Mouse (Mus musculus) heart, adult 2 months (tissue): ENCODE results near the gene Atf3. TPM values are rescaled to one million over a fixed set of nuclear protein-coding genes. Genes with fewer than 3 reads are reported as not detected.

Experiments used
- DNase-seq, 2 experiments: peaks; one replicate each; pipeline ENCODE4 v3.0.0; 2021
- H3K27ac ChIP-seq: fragments of 200-600 bp; 2 replicates; pipeline ENCODE4 v1.8.1; 2022
- H3K27me3 ChIP-seq: fragments of 200-500 bp; 2 replicates; pipeline ENCODE4 v1.6.1; 2012; ENCODE audit warnings: mild to moderate bottlenecking, low read length, inconsistent platforms, mixed read lengths; ENCODE audit not compliant: control insufficient read depth, insufficient read depth
- H3K36me3 ChIP-seq: fragments of 200-500 bp; 2 replicates; pipeline ENCODE4 v1.6.1; 2012; ENCODE audit warnings: low read length, inconsistent platforms; ENCODE audit not compliant: control insufficient read depth, insufficient read depth
- H3K4me1 ChIP-seq: fragments of 200-500 bp; 2 replicates; pipeline ENCODE4 v1.6.1; 2011; ENCODE audit warnings: low read length; ENCODE audit not compliant: control insufficient read depth, insufficient read depth
- H3K4me3 ChIP-seq: fragments of 200-600 bp; 2 replicates; pipeline ENCODE4 v1.8.1; 2022
- H3K79me2 ChIP-seq: fragments of 200-500 bp; replicated peaks from 2 replicates; pipeline ENCODE4 v1.6.1; 2012; ENCODE audit warnings: mild to moderate bottlenecking, inconsistent platforms, low read length, moderate library complexity, mixed read lengths; ENCODE audit not compliant: control insufficient read depth, insufficient read depth
- H3K9ac ChIP-seq: fragments of 200-500 bp; 2 replicates; pipeline ENCODE4 v1.6.1; 2012; ENCODE audit warnings: low read depth, mild to moderate bottlenecking, control low read depth, inconsistent platforms, low read length, mixed read lengths
- CTCF ChIP-seq: fragments of 200-600 bp; IDR thresholded peaks from 2 replicates; pipeline ENCODE4 v1.8.1; 2022; ENCODE audit warnings: antibody characterized with exemption, mild to moderate bottlenecking, moderate library complexity
- EP300 ChIP-seq: fragments of 200-500 bp; IDR thresholded peaks from 2 replicates; pipeline ENCODE4 v1.6.1; 2011; ENCODE audit warnings: low read depth, low read length, control low read depth; ENCODE audit not compliant: insufficient read depth
- POLR2A ChIP-seq: fragments of 200-500 bp; IDR thresholded peaks from 2 replicates; pipeline ENCODE4 v1.6.1; 2011; ENCODE audit warnings: mild to moderate bottlenecking, low read depth, low read length, control low read depth; ENCODE audit not compliant: insufficient read depth
- WGBS: fragments of 180-500 bp; shearing (Covaris S2); methylation state at CpG from one replicate; pipeline ENCODE4 v1.1.7; 2018; 5-methylcytosine and 5-hydroxymethylcytosine counted together
- intact Hi-C: fragments of 180-260 bp; cut with DNase I; formaldehyde crosslinking; loops from one replicate; pipeline ENCODE4 v1.15.1; 2025
- polyA plus RNA-seq: library from polyadenylated mRNA; depleted of rRNA; stranded (reverse); fragments of >200 nt; gene quantifications from 2 replicates; pipeline ENCODE4 v1.2.3, GENCODE M21; 2012
- total RNA-seq, 2 experiments: library from RNA; stranded (reverse); gene quantifications; 2 replicates each; pipeline ENCODE4 v1.2.3; 2021

Gene Atf3
- total and polyA plus RNA-seq, 3 experiments, result 3.6 to 11.5 (median 11.0) TPM

- Histone ChIP-seq H3K27ac (peak overlapping the region; percentile 93), H3K4me1 (peaks cover 8% of the 10 kb centered on the region), H3K9ac (peak overlapping the region; percentile 86), H3K27me3 (no peaks in the 10 kb centered on the region), H3K79me2 (no peaks in the 10 kb centered on the region), H3K4me3 (peak overlapping the region; percentile 73), H3K36me3 (no peaks in the 10 kb centered on the region)
- intact Hi-C loops, result loop anchor here (1.0 to 10.0 kb wide), 2 partner anchors 42 to 170 kb away; no protein-coding TSS in a partner anchor
- TF ChIP-seq CTCF (peak; percentile 36), EP300 (no peak), POLR2A (no peak)
- DNase-seq, result peak in 1 of 2 experiments; percentile 44
- WGBS, result 33% methylated on average over 9 of the region's 9 CpGs
Observed at GRCm38 (mm10) chr1:191224981-191225703, 7.3 kb upstream of the Atf3 start.

GRCm38 (mm10) chr1:191224302-191224980 is 6.6 kb upstream of the Atf3 start:
- under 1% methylated on average over 57 of the region's 57 CpGs for WGBS
- TF ChIP-seq EP300, result peak; percentile 77; the same call in 1 of the 2 replicates
- peak; percentile 77 for TF ChIP-seq POLR2A
- no peak for TF ChIP-seq CTCF
- H3K4me1 ChIP-seq, result peaks cover 8% of the 10 kb centered on the region
- H3K9ac ChIP-seq, result peak overlapping the region; percentile 86
- H3K4me3 ChIP-seq, result peak overlapping the region; percentile 73
- no peaks in the 10 kb centered on the region for H3K79me2 ChIP-seq
- DNase-seq, result peak; percentile 95
- no peaks in the 10 kb centered on the region for H3K36me3 ChIP-seq
- H3K27ac ChIP-seq, result peak overlapping the region; percentile 93
- no peaks in the 10 kb centered on the region for H3K27me3 ChIP-seq
- intact Hi-C loops, result loop anchor here (1.0 to 10.0 kb wide), 2 partner anchors 41 to 170 kb away; no protein-coding TSS in a partner anchor

GRCm38 (mm10) chr1:191223930-191224301 is 6.1 kb upstream of the Atf3 start:
- 30% methylated on average over 10 of the region's 10 CpGs for WGBS
- Histone ChIP-seq H3K79me2 (no peaks in the 10 kb centered on the region), H3K36me3 (no peaks in the 10 kb centered on the region), H3K9ac (peak overlapping the region; percentile 61), H3K4me3 (peak overlapping the region; percentile 73), H3K27me3 (no peaks in the 10 kb centered on the region), H3K4me1 (peaks cover 8% of the 10 kb centered on the region), H3K27ac (peak overlapping the region; percentile 93)
- no peak for DNase-seq
- TF ChIP-seq CTCF, result no peak
- TF ChIP-seq EP300, result no peak
- no peak for TF ChIP-seq POLR2A
- intact Hi-C loops, result loop anchor here (1.0 to 10.0 kb wide), 2 partner anchors 41 to 171 kb away; no protein-coding TSS in a partner anchor

- H3K4me3 ChIP-seq, result no peak overlapping the region
- no peaks in the 10 kb centered on the region for H3K36me3 ChIP-seq
- intact Hi-C loops, result loop anchor here (10.0 kb wide), 1 partner anchor 173 kb away; no protein-coding TSS in a partner anchor
- H3K9ac ChIP-seq, result no peak overlapping the region
- no peak for TF ChIP-seq POLR2A
- TF ChIP-seq EP300, result no peak
- TF ChIP-seq CTCF, result no peak
- no peaks in the 10 kb centered on the region for H3K27me3 ChIP-seq
- DNase-seq, result no peak
- H3K4me1 ChIP-seq, result peaks cover 8% of the 10 kb centered on the region
- H3K79me2 ChIP-seq, result no peaks in the 10 kb centered on the region
- WGBS, result 63% methylated on average over 4 of the region's 4 CpGs
- no peak overlapping the region for H3K27ac ChIP-seq
Observed at GRCm38 (mm10) chr1:191222031-191222430, 4.2 kb upstream of the Atf3 start.

- TF ChIP-seq CTCF, result no peak
- TF ChIP-seq POLR2A, result no peak
- TF ChIP-seq EP300, result no peak
- no peak overlapping the region for H3K27ac ChIP-seq
- H3K27me3 ChIP-seq, result no peaks in the 10 kb centered on the region
- no peak for DNase-seq
- 65% methylated on average over 8 of the region's 8 CpGs for WGBS
- no peak overlapping the region for H3K4me3 ChIP-seq
- H3K79me2 ChIP-seq, result no peaks in the 10 kb centered on the region
- peaks cover 8% of the 10 kb centered on the region for H3K4me1 ChIP-seq
- no peaks in the 10 kb centered on the region for H3K36me3 ChIP-seq
- H3K9ac ChIP-seq, result no peak overlapping the region
- intact Hi-C loops, result loop anchor here (10.0 kb wide), 1 partner anchor 174 kb away; no protein-coding TSS in a partner anchor
Observed at GRCm38 (mm10) chr1:191220588-191220987, 2.7 kb upstream of the Atf3 start.
